Mouse (Mus musculus) MEL (cell line): ENCODE results near the gene Ccdc155. TPM values are rescaled to one million over a fixed set of nuclear protein-coding genes. Genes with fewer than 3 reads are reported as not detected.

Experiments
- DNase-seq: peaks from one replicate; pipeline ENCODE4 v3.0.0; 2011; ENCODE audit warnings: low read depth, low spot score
- H3K27ac ChIP-seq: 2 replicates; pipeline ENCODE4 v1.5.1; 2012; ENCODE audit warnings: low read depth, mild to moderate bottlenecking, control low read depth, low read length, moderate library complexity; ENCODE audit not compliant: control insufficient read depth
- H3K27me3 ChIP-seq, 2 experiments: fragments of 150-350 bp in 1 of 2; sonication (generic) in 1 of 2; 2 replicates each; pipeline ENCODE4 v1.6.1; 2012; ENCODE audit warnings: low read length in 2 of 2, mild to moderate bottlenecking in 2 of 2, improper control_type of control experiment in 1 of 2, moderate library complexity in 1 of 2; ENCODE audit not compliant: insufficient read depth in 2 of 2, control insufficient read depth in 1 of 2
- H3K36me3 ChIP-seq, 2 experiments: 2 replicates each; pipeline ENCODE4 v1.6.1; 2012 to 2014; ENCODE audit warnings: low read length in 2 of 2, improper control_type of control experiment in 1 of 2, inconsistent platforms in 1 of 2, mild to moderate bottlenecking in 1 of 2; ENCODE audit not compliant: insufficient read depth in 2 of 2, control insufficient read depth in 1 of 2
- H3K4me1 ChIP-seq, 2 experiments: fragments of 150-350 bp in 1 of 2; sonication (generic) in 1 of 2; 2 replicates each; pipeline ENCODE4 v1.6.1; 2012; ENCODE audit warnings: low read length in 2 of 2, improper control_type of control experiment in 1 of 2, mild to moderate bottlenecking in 1 of 2; ENCODE audit not compliant: insufficient read depth in 2 of 2, control insufficient read depth in 1 of 2
- H3K4me3 ChIP-seq, 2 experiments: fragments of 150-350 bp in 1 of 2; sonication (generic) in 1 of 2; 2 replicates each; pipeline ENCODE4 v1.5.1; 2012; ENCODE audit warnings: low read depth in 2 of 2, low read length in 2 of 2, mild to moderate bottlenecking in 2 of 2, moderate library complexity in 2 of 2, control low read depth in 1 of 2, improper control_type of control experiment in 1 of 2; ENCODE audit not compliant: control insufficient read depth in 1 of 2, insufficient read depth in 1 of 2
- H3K79me2 ChIP-seq: 2 replicates; pipeline ENCODE4 v1.6.1; 2012; ENCODE audit warnings: mild to moderate bottlenecking, low read length, moderate library complexity; ENCODE audit not compliant: control insufficient read depth, poor library complexity, insufficient read depth
- H3K9ac ChIP-seq: 2 replicates; pipeline ENCODE4 v1.6.1; 2012; ENCODE audit warnings: low read depth, mild to moderate bottlenecking, control low read depth, low read length, moderate library complexity; ENCODE audit not compliant: control insufficient read depth, poor library complexity, severe bottlenecking
- H3K9me3 ChIP-seq: fragments of 150-350 bp; sonication (generic); replicated peaks from 2 replicates; pipeline ENCODE4 v1.6.1; 2012; ENCODE audit warnings: mild to moderate bottlenecking, low read length, improper control_type of control experiment, moderate library complexity; ENCODE audit not compliant: insufficient read depth
- CTCF ChIP-seq, 3 experiments: IDR thresholded peaks in 2 of 3; conservative IDR thresholded peaks in 1 of 3; 2 replicates each; pipeline ENCODE4 v1.5.1; 2011 to 2012; ENCODE audit warnings: low read length in 3 of 3, low read depth in 2 of 3, mild to moderate bottlenecking in 2 of 3, improper control_type of control experiment in 1 of 3, inconsistent platforms in 1 of 3, mixed read lengths in 1 of 3, moderate library complexity in 1 of 3; ENCODE audit not compliant: control insufficient read depth in 1 of 3, insufficient read depth in 1 of 3, poor library complexity in 1 of 3, severe bottlenecking in 1 of 3
- E2F4 ChIP-seq: IDR thresholded peaks from 2 replicates; pipeline ENCODE4 v1.6.1; 2011; ENCODE audit warnings: low read depth, low read length, improper control_type of control experiment, borderline replicate concordance
- ETS1 ChIP-seq: IDR thresholded peaks from 2 replicates; pipeline ENCODE4 v1.6.1; 2012; ENCODE audit warnings: low read depth, mild to moderate bottlenecking, inconsistent platforms, low read length, improper control_type of control experiment, moderate library complexity
- GABPA ChIP-seq: IDR thresholded peaks from 2 replicates; pipeline ENCODE4 v1.6.1; 2012; ENCODE audit warnings: low read depth, mild to moderate bottlenecking, inconsistent platforms, low read length, improper control_type of control experiment, moderate library complexity
- GATA1 ChIP-seq: IDR thresholded peaks from 2 replicates; pipeline ENCODE4 v1.6.1; 2011; ENCODE audit warnings: low read depth, low read length, improper control_type of control experiment
- HCFC1 ChIP-seq: IDR thresholded peaks from 2 replicates; pipeline ENCODE4 v1.6.1; 2012; ENCODE audit warnings: low read depth, mild to moderate bottlenecking, inconsistent platforms, low read length, improper control_type of control experiment, moderate library complexity
- MAX ChIP-seq: IDR thresholded peaks from 2 replicates; pipeline ENCODE4 v1.6.1; 2011; ENCODE audit warnings: low read length, improper control_type of control experiment
- MAZ ChIP-seq: IDR thresholded peaks from 2 replicates; pipeline ENCODE4 v1.6.1; 2012; ENCODE audit warnings: low read depth, mild to moderate bottlenecking, inconsistent platforms, low read length, improper control_type of control experiment
- MXI1 ChIP-seq: IDR thresholded peaks from 2 replicates; pipeline ENCODE4 v1.6.1; 2011; ENCODE audit warnings: mild to moderate bottlenecking, low read depth, low read length, improper control_type of control experiment
- MYB ChIP-seq: IDR thresholded peaks from 2 replicates; pipeline ENCODE4 v1.6.1; 2011; ENCODE audit warnings: mild to moderate bottlenecking, low read depth, low read length, improper control_type of control experiment
- MYC ChIP-seq: IDR thresholded peaks from 2 replicates; pipeline ENCODE4 v1.6.1; 2011; ENCODE audit warnings: low read depth, mild to moderate bottlenecking, low read length, improper control_type of control experiment, moderate library complexity
- NRF1 ChIP-seq: IDR thresholded peaks from 2 replicates; pipeline ENCODE4 v1.6.1; 2014; ENCODE audit warnings: low read depth, mild to moderate bottlenecking, inconsistent platforms, low read length, improper control_type of control experiment, moderate library complexity; ENCODE audit not compliant: poor library complexity, insufficient read depth, severe bottlenecking
- POLR2A ChIP-seq, 2 experiments: IDR thresholded peaks; 2 replicates each; pipeline ENCODE4 v1.6.1; 2011 to 2012; ENCODE audit warnings: low read length in 2 of 2, mild to moderate bottlenecking in 2 of 2, control low read depth in 1 of 2, improper control_type of control experiment in 1 of 2, low read depth in 1 of 2, moderate library complexity in 1 of 2; ENCODE audit not compliant: control insufficient read depth in 1 of 2, insufficient read depth in 1 of 2, poor library complexity in 1 of 2
- POLR2AphosphoS2 ChIP-seq: IDR thresholded peaks from 2 replicates; pipeline ENCODE4 v1.6.1; 2011; ENCODE audit warnings: low read length, improper control_type of control experiment
- POLR2AphosphoS5 ChIP-seq: IDR thresholded peaks from 2 replicates; pipeline ENCODE4 v1.6.1; 2012; ENCODE audit warnings: low read depth, borderline replicate concordance, mild to moderate bottlenecking, inconsistent platforms, low read length, moderate library complexity, mixed read lengths
- SMC3 ChIP-seq: IDR thresholded peaks from 2 replicates; pipeline ENCODE4 v1.6.1; 2011; ENCODE audit warnings: low read depth, low read length, improper control_type of control experiment
- TCF12 ChIP-seq: IDR thresholded peaks from 2 replicates; pipeline ENCODE4 v1.6.1; 2014; ENCODE audit warnings: low read depth, mild to moderate bottlenecking, inconsistent platforms, low read length, improper control_type of control experiment, moderate library complexity
- UBTF ChIP-seq: IDR thresholded peaks from 2 replicates; pipeline ENCODE4 v1.6.1; 2012; ENCODE audit warnings: low read depth, mild to moderate bottlenecking, inconsistent platforms, low read length, improper control_type of control experiment, moderate library complexity, borderline replicate concordance; ENCODE audit not compliant: insufficient read depth
- ZC3H11A ChIP-seq: IDR thresholded peaks from 2 replicates; pipeline ENCODE4 v1.6.1; 2012; ENCODE audit warnings: low read depth, mild to moderate bottlenecking, inconsistent platforms, low read length, improper control_type of control experiment
- ZKSCAN1 ChIP-seq: IDR thresholded peaks from 2 replicates; pipeline ENCODE4 v1.6.1; 2012; ENCODE audit warnings: low read depth, mild to moderate bottlenecking, inconsistent platforms, low read length, improper control_type of control experiment, moderate library complexity
- polyA plus RNA-seq, 2 experiments: library from polyadenylated mRNA; stranded (reverse) in 1 of 2; unstranded in 1 of 2; fragments of >175 nt in 1 of 2; fragments of >200 nt in 1 of 2; gene quantifications; 2 replicates each; pipeline versions ENCODE4 v1.2.1 to v1.2.4; 2012; ENCODE audit warnings: low replicate concordance in 2 of 2, low read depth in 1 of 2; ENCODE audit not compliant: insufficient read length in 2 of 2, insufficient read depth in 1 of 2, missing spikeins in 1 of 2
- total RNA-seq: library from RNA; depleted of rRNA; stranded (reverse); fragments of 300-350 nt; gene quantifications from 2 replicates; pipeline ENCODE4 v1.2.3, GENCODE M21; 2012

The Ccdc155 gene
- total and polyA plus RNA-seq, 3 experiments, result 0.27 to 0.38 TPM; not detected in 1

- TF ChIP-seq HCFC1 (no peak), ZC3H11A (no peak), UBTF (no peak), MAX (peak; percentile 69; the same call in 1 of the 2 replicates), ETS1 (peak; percentile 62), TCF12 (peak; percentile 73), MXI1 (0 out of 2 replicates have a peak, but pooled peaks have one; percentile 37), GATA1 (peak; percentile 76), GABPA (no peak), POLR2AphosphoS2 (no peak), CTCF (IDR thresholded peaks at IDR 0.05 in 2 of 3, conservative IDR thresholded peaks at IDR 0.05 in 1 of 3; ENCODE audit: control insufficient read depth in 1 of 3, insufficient read depth in 1 of 3, low read depth in 2 of 3, low read length in 3 of 3, poor library complexity in 1 of 3, severe bottlenecking in 1 of 3) (no peak)
- TF ChIP-seq, all 39 proteins: peak for 11
These were observed 14.5 kb downstream of the Ccdc155 start (continued) for GRCm38 (mm10) chr7:45190186-45190585.

GRCm38 (mm10) chr7:45189600-45189999, 15.1 kb downstream of the Ccdc155 start:
- Histone ChIP-seq H3K79me2 (no peaks in the 10 kb centered on the region), H3K27me3 (no peaks in the 10 kb centered on the region), H3K27ac (peak overlapping the region; percentile 5; the same call in 1 of the 2 replicates), H3K36me3 (peaks cover 0 to 13% of the 10 kb centered on the region in 2 experiments; a peak in 2 of 4 replicates), H3K9ac (no peak overlapping the region), H3K4me3 (no peak overlapping the region), H3K9me3 (no peaks in the 10 kb centered on the region), H3K4me1 (peaks cover 26 to 41% of the 10 kb centered on the region in 2 experiments)
- TF ChIP-seq MAZ (no peak), MAX (no peak), POLR2AphosphoS2 (no peak), CTCF (IDR thresholded peaks at IDR 0.05 in 2 of 3, conservative IDR thresholded peaks at IDR 0.05 in 1 of 3; ENCODE audit: control insufficient read depth in 1 of 3, insufficient read depth in 1 of 3, low read depth in 2 of 3, low read length in 3 of 3, poor library complexity in 1 of 3, severe bottlenecking in 1 of 3) (no peak), MYC (no peak), ZKSCAN1 (no peak), NRF1 (no peak), POLR2A (IDR thresholded peaks at IDR 0.05; ENCODE audit: control insufficient read depth in 1 of 2, insufficient read depth in 1 of 2, low read depth in 1 of 2, low read length in 2 of 2, poor library complexity in 1 of 2) (no peak), GATA1 (no peak), UBTF (no peak), SMC3 (no peak), MYB (no peak), E2F4 (no peak), POLR2AphosphoS5 (no peak)
- no peak for DNase-seq
